Mouse (Mus musculus) G1E (cell line): Measurements from ENCODE around the gene Plpp7.

Source experiments
- CTCF ChIP-seq: IDR thresholded peaks from 2 replicates; pipeline ENCODE4 v1.5.1; 2012; ENCODE audit warnings: low read depth, low read length, inconsistent platforms, mixed read lengths
- GATA1 ChIP-seq: IDR thresholded peaks from 2 replicates; pipeline ENCODE4 v1.6.1; 2012; ENCODE audit warnings: borderline replicate concordance, low read length, inconsistent platforms, mixed read lengths
- TAL1 ChIP-seq: conservative IDR thresholded peaks from 2 replicates; pipeline ENCODE4 v1.6.1; 2012; ENCODE audit warnings: low read depth, low read length, inconsistent platforms, mixed read lengths

DNA sequence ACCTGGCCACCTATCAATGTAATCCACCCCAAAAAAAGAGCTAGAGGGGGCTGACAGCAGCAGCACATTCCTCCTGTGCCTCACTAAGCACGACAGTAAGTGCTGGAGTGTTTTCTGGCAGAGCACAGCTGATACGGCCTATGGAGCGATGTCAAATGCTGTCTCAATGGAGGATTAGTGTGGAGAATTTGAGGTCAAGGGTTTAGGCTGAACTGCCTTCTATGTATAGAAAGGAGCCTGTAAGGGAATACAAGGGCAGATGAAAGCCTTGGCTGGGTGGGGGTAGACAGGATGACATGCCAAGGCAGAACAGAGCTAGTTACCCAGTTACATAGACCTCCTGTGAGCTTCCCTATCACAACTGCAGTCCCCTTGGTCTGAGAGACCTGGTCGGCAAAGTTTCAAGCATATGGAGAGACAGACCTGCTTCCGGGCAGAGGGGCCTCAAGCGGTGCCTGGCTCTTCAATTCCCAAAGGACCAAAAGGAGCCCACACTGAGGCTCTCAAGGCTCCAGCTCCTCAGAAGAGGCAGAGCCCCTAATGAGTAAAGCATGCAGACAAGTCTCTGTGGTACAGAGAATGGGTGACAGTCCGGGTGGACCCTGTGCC lies 39.9 kb upstream of the Plpp7 start:
- TF ChIP-seq CTCF (no peak), GATA1 (no peak), TAL1 (no peak)
